Mouse (Mus musculus) stomach, postnatal 0 days (tissue): ENCODE results near the gene Lgals7.

Experiments
- CTCF ChIP-seq: IDR thresholded peaks from 2 replicates; pipeline ENCODE4 v1.5.1; 2016; ENCODE audit warnings: antibody characterized with exemption, low read depth, mild to moderate bottlenecking, moderate library complexity
- EP300 ChIP-seq: optimal IDR thresholded peaks from 2 replicates; pipeline ENCODE3; 2016; ENCODE audit warnings: antibody characterized with exemption

- TF ChIP-seq CTCF (no peak), EP300 (no peak)
Measured at GRCm38 (mm10) chr7:28913171-28913570, 49.5 kb downstream of the Lgals7 start.
